Mouse (Mus musculus) heart, adult 2 months (tissue): ENCODE measurements around the gene Gm21954. TPM values are rescaled to one million over a fixed set of nuclear protein-coding genes. Genes with fewer than 3 reads are reported as not detected.

Source experiments
- DNase-seq, 2 experiments: peaks; one replicate each; pipeline ENCODE4 v3.0.0; 2021
- H3K27ac ChIP-seq: fragments of 200-600 bp; 2 replicates; pipeline ENCODE4 v1.8.1; 2022
- H3K27me3 ChIP-seq: fragments of 200-500 bp; 2 replicates; pipeline ENCODE4 v1.6.1; 2012; ENCODE audit warnings: mild to moderate bottlenecking, low read length, inconsistent platforms, mixed read lengths; ENCODE audit not compliant: control insufficient read depth, insufficient read depth
- H3K36me3 ChIP-seq: fragments of 200-500 bp; 2 replicates; pipeline ENCODE4 v1.6.1; 2012; ENCODE audit warnings: low read length, inconsistent platforms; ENCODE audit not compliant: control insufficient read depth, insufficient read depth
- H3K4me1 ChIP-seq: fragments of 200-500 bp; 2 replicates; pipeline ENCODE4 v1.6.1; 2011; ENCODE audit warnings: low read length; ENCODE audit not compliant: control insufficient read depth, insufficient read depth
- H3K4me3 ChIP-seq: fragments of 200-600 bp; 2 replicates; pipeline ENCODE4 v1.8.1; 2022
- H3K79me2 ChIP-seq: fragments of 200-500 bp; replicated peaks from 2 replicates; pipeline ENCODE4 v1.6.1; 2012; ENCODE audit warnings: mild to moderate bottlenecking, inconsistent platforms, low read length, moderate library complexity, mixed read lengths; ENCODE audit not compliant: control insufficient read depth, insufficient read depth
- H3K9ac ChIP-seq: fragments of 200-500 bp; 2 replicates; pipeline ENCODE4 v1.6.1; 2012; ENCODE audit warnings: low read depth, mild to moderate bottlenecking, control low read depth, inconsistent platforms, low read length, mixed read lengths
- CTCF ChIP-seq: fragments of 200-600 bp; IDR thresholded peaks from 2 replicates; pipeline ENCODE4 v1.8.1; 2022; ENCODE audit warnings: antibody characterized with exemption, mild to moderate bottlenecking, moderate library complexity
- EP300 ChIP-seq: fragments of 200-500 bp; IDR thresholded peaks from 2 replicates; pipeline ENCODE4 v1.6.1; 2011; ENCODE audit warnings: low read depth, low read length, control low read depth; ENCODE audit not compliant: insufficient read depth
- POLR2A ChIP-seq: fragments of 200-500 bp; IDR thresholded peaks from 2 replicates; pipeline ENCODE4 v1.6.1; 2011; ENCODE audit warnings: mild to moderate bottlenecking, low read depth, low read length, control low read depth; ENCODE audit not compliant: insufficient read depth
- WGBS: fragments of 180-500 bp; shearing (Covaris S2); methylation state at CpG from one replicate; pipeline ENCODE4 v1.1.7; 2018; 5-methylcytosine and 5-hydroxymethylcytosine counted together
- intact Hi-C: fragments of 180-260 bp; cut with DNase I; formaldehyde crosslinking; loops from one replicate; pipeline ENCODE4 v1.15.1; 2025
- polyA plus RNA-seq: library from polyadenylated mRNA; depleted of rRNA; stranded (reverse); fragments of >200 nt; gene quantifications from 2 replicates; pipeline ENCODE4 v1.2.3, GENCODE M21; 2012
- total RNA-seq, 2 experiments: library from RNA; stranded (reverse); gene quantifications; 2 replicates each; pipeline ENCODE4 v1.2.3; 2021

The Gm21954 gene
- total and polyA plus RNA-seq, 3 experiments = not detected

DNA sequence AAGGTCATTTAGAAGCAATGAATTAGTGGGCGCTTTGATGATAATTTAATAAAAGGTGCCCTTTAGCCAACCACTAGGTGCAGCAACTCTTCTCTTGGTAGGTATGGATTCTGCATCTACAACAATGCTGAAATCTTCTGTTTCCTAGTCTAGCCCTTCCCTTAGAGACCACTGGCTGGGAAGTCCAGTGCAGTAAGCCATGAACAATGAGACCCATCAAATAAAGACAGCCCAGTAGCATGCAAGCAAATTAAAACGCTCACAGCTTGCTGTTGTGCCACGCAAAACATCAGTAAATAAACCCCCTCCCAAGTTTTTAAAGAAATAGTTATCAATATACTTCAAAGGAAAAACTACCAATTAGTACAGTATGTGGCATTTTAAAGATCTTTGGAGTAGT lies 10.9 kb downstream of the Gm21954 start:
- intact Hi-C loops = no loop called here
- Histone ChIP-seq H3K4me1 (no peaks in the 10 kb centered on the region), H3K36me3 (no peaks in the 10 kb centered on the region), H3K79me2 (no peaks in the 10 kb centered on the region), H3K27ac (no peak overlapping the region), H3K27me3 (no peaks in the 10 kb centered on the region), H3K4me3 (no peak overlapping the region), H3K9ac (no peak overlapping the region)
- 73% methylated on average over 3 of the region's 3 CpGs for WGBS
- TF ChIP-seq POLR2A = no peak
- TF ChIP-seq CTCF = no peak
- TF ChIP-seq EP300 = no peak
- no peak for DNase-seq

- H3K27me3 ChIP-seq = no peaks in the 10 kb centered on the region
- H3K9ac ChIP-seq = no peak overlapping the region
- H3K4me3 ChIP-seq = no peak overlapping the region
- H3K4me1 ChIP-seq = peaks cover under 1% of the 10 kb centered on the region; the same call in 1 of the 2 replicates
- H3K27ac ChIP-seq = no peak overlapping the region
- no peaks in the 10 kb centered on the region for H3K36me3 ChIP-seq
- DNase-seq = no peak
- no peaks in the 10 kb centered on the region for H3K79me2 ChIP-seq
- WGBS = 88% methylated on average over 2 of the region's 2 CpGs
- no peak for TF ChIP-seq EP300
- no peak for TF ChIP-seq CTCF
- no peak for TF ChIP-seq POLR2A
- intact Hi-C loops = no loop called here
These were observed 19.5 kb downstream of the Gm21954 start for GRCm38 (mm10) chr3:55452464-55452863.

DNA sequence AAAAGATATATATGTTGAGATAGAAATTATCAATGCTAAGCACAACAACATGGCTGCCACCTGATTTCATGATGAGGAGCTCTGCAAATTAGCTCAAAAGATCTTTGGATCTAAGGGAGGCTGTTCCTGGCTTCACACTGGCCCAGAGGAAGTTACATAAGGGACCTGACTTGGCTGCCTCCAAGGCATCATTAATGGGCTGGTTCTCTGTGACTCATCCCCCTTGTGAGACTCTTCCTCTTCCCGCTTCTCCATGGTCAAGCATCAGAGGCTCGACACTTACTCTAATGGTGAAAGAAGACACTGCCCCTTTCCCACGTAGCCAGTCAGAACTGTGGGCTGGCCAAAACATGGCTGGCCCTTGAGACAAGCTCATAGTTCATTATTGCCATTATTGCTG lies 20.1 kb downstream of the Gm21954 start:
- peaks cover 1% of the 10 kb centered on the region; the same call in 1 of the 2 replicates for H3K4me1 ChIP-seq
- no peak overlapping the region for H3K9ac ChIP-seq
- no peak for DNase-seq
- intact Hi-C loops = no loop called here
- no peaks in the 10 kb centered on the region for H3K79me2 ChIP-seq
- H3K4me3 ChIP-seq = no peak overlapping the region
- H3K36me3 ChIP-seq = no peaks in the 10 kb centered on the region
- H3K27ac ChIP-seq = no peak overlapping the region
- 65% methylated on average over 3 of the region's 3 CpGs for WGBS
- no peaks in the 10 kb centered on the region for H3K27me3 ChIP-seq
- TF ChIP-seq EP300 = no peak
- TF ChIP-seq POLR2A = no peak
- TF ChIP-seq CTCF = no peak

DNA sequence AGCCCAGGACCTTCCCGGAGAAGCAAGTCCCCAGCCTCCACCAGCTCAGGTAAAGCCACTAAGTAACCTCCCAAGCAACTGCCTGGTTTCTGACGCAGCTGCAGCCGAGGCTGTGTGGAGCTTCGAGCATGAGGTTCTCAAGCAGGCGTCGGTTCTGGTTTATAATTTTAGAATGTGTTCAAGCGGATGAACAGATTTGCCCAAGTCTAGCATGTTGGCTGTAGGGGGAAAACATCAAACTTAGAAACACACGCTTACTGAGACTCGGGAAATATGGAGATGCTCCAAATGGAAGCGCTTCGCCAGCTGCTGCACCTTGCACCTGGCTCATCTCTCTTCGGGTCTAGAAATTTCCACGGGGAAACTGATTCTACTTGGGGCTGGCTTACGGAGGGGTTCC lies 21.0 kb downstream of the Gm21954 start:
- no peaks in the 10 kb centered on the region for H3K27me3 ChIP-seq
- H3K9ac ChIP-seq = no peak overlapping the region
- TF ChIP-seq EP300 (no peak), CTCF (no peak), POLR2A (no peak)
- H3K36me3 ChIP-seq = no peaks in the 10 kb centered on the region
- 91% methylated on average over 14 of the region's 14 CpGs for WGBS
- intact Hi-C loops = no loop called here
- no peak for DNase-seq
- H3K27ac ChIP-seq = no peak overlapping the region
- no peak overlapping the region for H3K4me3 ChIP-seq
- H3K79me2 ChIP-seq = no peaks in the 10 kb centered on the region
- H3K4me1 ChIP-seq = peaks cover 1% of the 10 kb centered on the region; the same call in 1 of the 2 replicates

DNA sequence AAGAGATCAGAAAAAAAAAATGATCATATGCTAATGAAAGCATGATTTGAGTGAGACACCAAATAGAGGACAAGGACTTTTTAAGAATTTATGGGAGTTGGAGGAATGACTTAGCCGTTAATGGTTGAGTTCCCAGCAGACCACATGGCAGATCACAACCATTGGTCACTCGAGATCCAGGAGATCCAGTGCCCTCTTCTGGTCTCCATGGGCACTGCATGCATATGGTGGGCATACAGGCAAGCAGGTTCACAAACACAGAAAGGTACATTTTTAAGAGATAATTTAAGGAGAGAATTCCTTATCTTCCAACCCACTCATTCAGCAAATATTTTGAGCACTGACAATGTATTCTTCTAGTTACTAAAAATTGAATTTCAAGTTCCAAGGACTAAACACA lies 22.9 kb downstream of the Gm21954 start:
- 91% methylated on average over 2 of the region's 2 CpGs for WGBS
- no peak overlapping the region for H3K27ac ChIP-seq
- H3K36me3 ChIP-seq = no peaks in the 10 kb centered on the region
- no peaks in the 10 kb centered on the region for H3K27me3 ChIP-seq
- DNase-seq = no peak
- H3K9ac ChIP-seq = no peak overlapping the region
- intact Hi-C loops = no loop called here
- peaks cover 1% of the 10 kb centered on the region; the same call in 1 of the 2 replicates for H3K4me1 ChIP-seq
- H3K4me3 ChIP-seq = no peak overlapping the region
- TF ChIP-seq CTCF (0 out of 2 replicates have a peak, but pooled peaks have one; percentile 12), POLR2A (no peak)
- no peaks in the 10 kb centered on the region for H3K79me2 ChIP-seq

DNA sequence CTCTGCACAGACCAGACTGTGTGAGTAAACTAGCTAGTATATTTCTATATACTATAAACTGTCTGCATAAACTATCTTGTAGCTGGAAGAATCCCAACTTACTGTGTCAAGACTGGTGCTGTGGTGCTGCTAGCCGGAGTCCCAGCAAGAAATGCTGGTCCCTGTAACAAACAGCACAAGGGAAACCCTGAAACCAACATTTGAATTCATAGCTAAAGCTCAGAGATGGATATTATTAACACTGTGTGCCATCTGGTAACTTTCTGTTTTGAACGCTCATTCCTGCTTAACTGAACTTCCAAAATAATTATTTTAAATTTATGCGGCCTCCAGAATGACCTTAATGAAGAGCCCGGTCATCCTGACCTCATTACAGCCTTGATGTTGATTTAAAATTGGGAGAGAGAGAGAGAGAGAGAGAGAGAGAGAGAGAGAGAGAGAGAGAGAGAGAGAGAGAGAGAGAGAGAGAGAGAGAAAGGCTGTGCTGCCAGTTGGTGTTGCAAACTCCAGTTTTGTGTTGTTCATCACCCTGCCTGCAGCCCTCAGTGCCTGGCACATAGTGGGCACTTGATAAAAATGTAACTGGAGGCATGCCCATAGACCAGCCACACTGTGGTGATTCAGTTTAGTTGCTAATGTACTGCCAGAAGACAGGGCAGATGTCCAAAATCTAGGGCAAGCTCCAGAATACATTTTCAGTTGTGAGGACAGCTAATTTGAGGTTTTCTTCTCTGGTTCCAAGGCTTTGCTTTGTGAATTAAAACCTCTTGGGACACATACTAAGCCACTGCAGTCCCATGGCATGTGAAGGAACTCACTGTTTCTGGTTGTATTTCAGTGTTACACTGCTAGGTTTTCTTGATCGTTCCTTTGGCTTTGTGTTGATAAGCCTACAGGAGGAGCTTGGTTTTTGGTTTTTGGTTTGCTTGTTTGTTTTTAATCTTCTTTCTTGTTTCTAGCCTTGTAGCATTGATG lies 24.2 kb downstream of the Gm21954 start:
- Histone ChIP-seq H3K79me2 (no peaks in the 10 kb centered on the region), H3K9ac (no peak overlapping the region), H3K27me3 (no peaks in the 10 kb centered on the region), H3K4me3 (no peak overlapping the region), H3K27ac (peak overlapping the region; percentile 36; the same call in 1 of the 2 replicates), H3K4me1 (peaks cover 1% of the 10 kb centered on the region; the same call in 1 of the 2 replicates), H3K36me3 (no peaks in the 10 kb centered on the region)
- intact Hi-C loops = no loop called here
- DNase-seq = peak; percentile 31 to 66
- 67% methylated on average over 5 of the region's 5 CpGs for WGBS
- 0 out of 2 replicates have a peak, but pooled peaks have one; percentile 27 for TF ChIP-seq EP300
- no peak for TF ChIP-seq POLR2A
- TF ChIP-seq CTCF = no peak
